Mouse (Mus musculus): ENCODE measurements around the gene Xpo6.

GRCm38 (mm10) chr7:126093162-126093561 lies 107.1 kb downstream of the Xpo6 start:
- TF ChIP-seq CTCF (IDR thresholded peaks at IDR 0.05; ENCODE audit: extremely low read depth, insufficient read depth, low read length) (no peak), POLR2A (IDR thresholded peaks at IDR 0.05; ENCODE audit: extremely low read depth, insufficient read depth, low read length) (no peak)
